Mouse (Mus musculus) cortical plate, adult 2 months (tissue): Measurements from ENCODE around the gene Qpct. TPM values are rescaled to one million over a fixed set of nuclear protein-coding genes. Genes with fewer than 3 reads are reported as not detected.

Source experiments
- H3K27ac ChIP-seq: fragments of 200-500 bp; 2 replicates; pipeline ENCODE4 v1.5.1; 2012; ENCODE audit warnings: low read length, control low read depth, inconsistent platforms; ENCODE audit not compliant: insufficient read depth
- H3K4me1 ChIP-seq: fragments of 200-500 bp; 2 replicates; pipeline ENCODE4 v1.6.1; 2011; ENCODE audit warnings: low read length; ENCODE audit not compliant: control insufficient read depth, insufficient read depth
- H3K4me3 ChIP-seq: fragments of 200-500 bp; 2 replicates; pipeline ENCODE4 v1.5.1; 2011; ENCODE audit warnings: mild to moderate bottlenecking, low read length, control low read depth; ENCODE audit not compliant: insufficient read depth
- CTCF ChIP-seq: fragments of 200-500 bp; IDR thresholded peaks from 2 replicates; pipeline ENCODE4 v1.5.1; 2011; ENCODE audit warnings: mild to moderate bottlenecking, control low read depth, low read length; ENCODE audit not compliant: insufficient read depth; ENCODE audit errors: extremely low read depth
- POLR2A ChIP-seq: fragments of 200-500 bp; IDR thresholded peaks from 2 replicates; pipeline ENCODE4 v1.6.1; 2011; ENCODE audit warnings: mild to moderate bottlenecking, low read length, control low read depth; ENCODE audit not compliant: insufficient read depth; ENCODE audit errors: extremely low read depth
- polyA plus RNA-seq: library from polyadenylated mRNA; depleted of rRNA; stranded (reverse); fragments of >200 nt; gene quantifications from 2 replicates; pipeline ENCODE4 v1.2.3, GENCODE M21; 2012

Gene Qpct
- polyA plus RNA-seq, 1 experiment = 12.0 TPM

GRCm38 (mm10) chr17:79029226-79029625 is 22.5 kb upstream of the Qpct start:
- no peak overlapping the region for H3K4me3 ChIP-seq
- no peak for TF ChIP-seq POLR2A
- TF ChIP-seq CTCF = no peak

GRCm38 (mm10) chr17:79031569-79031968 is 20.1 kb upstream of the Qpct start:
- Histone ChIP-seq H3K4me1 (no peaks in the 10 kb centered on the region), H3K4me3 (no peak overlapping the region), H3K27ac (no peak overlapping the region)
- TF ChIP-seq CTCF = no peak
- TF ChIP-seq POLR2A = no peak

More at GRCm38 (mm10) chr17:79029226-79029625, 22.5 kb upstream of the Qpct start:
- Histone ChIP-seq H3K4me1 (no peaks in the 10 kb centered on the region), H3K27ac (no peak overlapping the region)

- Histone ChIP-seq H3K4me3 (no peak overlapping the region), H3K27ac (no peak overlapping the region)
- TF ChIP-seq CTCF (no peak), POLR2A (no peak)
Observed at GRCm38 (mm10) chr17:79032782-79033181, 18.9 kb upstream of the Qpct start.

GRCm38 (mm10) chr17:79039660-79040059 is 12.0 kb upstream of the Qpct start:
- Histone ChIP-seq H3K4me1 (no peaks in the 10 kb centered on the region), H3K4me3 (no peak overlapping the region), H3K27ac (no peak overlapping the region)
- TF ChIP-seq POLR2A = no peak
- no peak for TF ChIP-seq CTCF

More at GRCm38 (mm10) chr17:79032782-79033181, 18.9 kb upstream of the Qpct start:
- H3K4me1 ChIP-seq = no peaks in the 10 kb centered on the region

- Histone ChIP-seq H3K27ac (no peak overlapping the region), H3K4me3 (no peak overlapping the region), H3K4me1 (no peaks in the 10 kb centered on the region)
- no peak for TF ChIP-seq CTCF
Observed at GRCm38 (mm10) chr17:79043705-79044104, 8.0 kb upstream of the Qpct start.

- TF ChIP-seq POLR2A = peak; percentile 47; the same call in 1 of the 2 replicates
- no peak for TF ChIP-seq CTCF
- H3K27ac ChIP-seq = no peak overlapping the region
- H3K4me3 ChIP-seq = peak overlapping the region; percentile 82
- H3K4me1 ChIP-seq = 0 out of 2 replicates have a peak, but pooled peaks cover 1% of the 10 kb centered on the region
Observed at GRCm38 (mm10) chr17:79052088-79052812, 544 bp downstream of the Qpct start.

- no peak overlapping the region for H3K27ac ChIP-seq
- 0 out of 2 replicates have a peak, but pooled peaks cover under 1% of the 10 kb centered on the region for H3K4me1 ChIP-seq
- TF ChIP-seq CTCF = no peak
- H3K4me3 ChIP-seq = no peak overlapping the region
Observed at GRCm38 (mm10) chr17:79058271-79058670, 6.6 kb downstream of the Qpct start.

GRCm38 (mm10) chr17:79060221-79060620 is 8.5 kb downstream of the Qpct start:
- Histone ChIP-seq H3K4me3 (no peak overlapping the region), H3K27ac (no peak overlapping the region), H3K4me1 (no peaks in the 10 kb centered on the region)
- TF ChIP-seq CTCF (no peak), POLR2A (no peak)

GRCm38 (mm10) chr17:79064250-79064649 is 12.5 kb downstream of the Qpct start:
- no peak overlapping the region for H3K4me3 ChIP-seq
- no peak for TF ChIP-seq CTCF
- no peak for TF ChIP-seq POLR2A
- no peak overlapping the region for H3K27ac ChIP-seq
- no peaks in the 10 kb centered on the region for H3K4me1 ChIP-seq

- Histone ChIP-seq H3K27ac (no peak overlapping the region), H3K4me1 (peaks cover 3% of the 10 kb centered on the region; the same call in 1 of the 2 replicates), H3K4me3 (no peak overlapping the region)
- TF ChIP-seq CTCF = no peak
Observed at GRCm38 (mm10) chr17:79068581-79068980, 16.9 kb downstream of the Qpct start.

- no peak overlapping the region for H3K4me3 ChIP-seq
- no peak overlapping the region for H3K27ac ChIP-seq
- no peak for TF ChIP-seq CTCF
- TF ChIP-seq POLR2A = no peak
- H3K4me1 ChIP-seq = peaks cover 3% of the 10 kb centered on the region; the same call in 1 of the 2 replicates
Observed at GRCm38 (mm10) chr17:79069019-79069418, 17.3 kb downstream of the Qpct start.
